In the genomic region with DNA sequence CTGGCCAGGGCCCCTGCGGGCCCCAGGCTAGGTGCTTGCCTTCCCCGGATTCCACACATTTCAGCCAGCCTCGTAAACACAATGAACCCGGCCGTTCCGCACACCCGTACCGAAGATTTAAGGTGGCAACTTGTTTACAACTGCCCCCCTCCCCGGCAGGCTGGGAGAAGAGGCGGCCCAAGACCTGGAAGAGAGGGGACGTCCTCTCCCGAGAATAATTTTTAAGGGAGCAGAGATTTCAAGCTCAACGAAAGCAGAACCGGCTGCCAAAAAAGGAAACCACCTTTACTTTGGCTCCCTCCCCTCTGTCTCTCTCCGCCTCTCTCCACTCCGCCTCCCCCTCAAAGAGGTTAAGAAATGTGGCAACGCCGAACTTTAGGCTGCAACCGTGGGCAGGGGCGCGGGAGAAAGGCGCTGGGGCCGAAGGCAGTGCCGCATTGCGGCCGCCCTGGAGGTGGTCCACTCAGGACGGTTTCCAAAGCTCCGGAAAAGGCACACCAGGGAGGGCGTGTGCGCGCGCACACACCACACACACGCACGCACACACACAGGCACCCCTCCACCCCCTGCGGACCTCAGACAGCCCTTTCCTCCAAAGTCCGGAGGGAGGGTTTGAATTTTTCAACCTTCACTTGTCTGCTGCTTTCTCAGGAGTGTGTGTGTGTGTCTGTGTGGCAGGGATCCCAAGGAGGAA, we compare ENCODE assay signal across 7 mouse cellular contexts. TPM values are rescaled to one million over a fixed set of nuclear protein-coding genes. Genes with fewer than 3 reads are reported as not detected.
A peak's percentile ranks its signal among the peaks of the same experiment; 100 is the strongest.
DNase-seq lines count a peak whose midpoint lies in the region; ATAC-seq and TF ChIP-seq lines count a peak whose summit lies in the region.

No protein-coding gene starts in this region.

- no peak for TF ChIP-seq POLR2A in spleen, adult 2 months (IDR thresholded peaks at IDR 0.05; ENCODE audit: low read depth, low read length)

- no peak for ATAC-seq in hindbrain, embryonic 15.5 days (ENCODE audit: low FRiP score, low read depth)
- ATAC-seq in limb, embryonic 11.5 days (ENCODE audit: insufficient number of reproducible peaks, low FRiP score, low TSS enrichment, low read depth) = no peak
- no peak for ATAC-seq in midbrain, embryonic 12.5 days (ENCODE audit: low FRiP score, low read depth)

- peak; percentile 94 for DNase-seq in adipocyte (ENCODE audit: low spot score)
- DNase-seq in cerebellum, postnatal 25 days = peak; percentile 83 to 85
- DNase-seq in gastrocnemius, adult 18-20 months (ENCODE audit: low spot score) = peak; percentile 66
- peak; percentile 77 for DNase-seq in limb, embryonic 11.5 days (ENCODE audit: low spot score)
- DNase-seq in spleen, adult 2 months (ENCODE audit: low read depth in 1 of 2, low spot score in 2 of 2) = peak; percentile 47 to 54

- no peak for TF ChIP-seq CTCF in spleen, adult 2 months (IDR thresholded peaks at IDR 0.05; ENCODE audit: extremely low read depth, insufficient read depth, insufficient read length, insufficient replicate concordance)

- H3K4me1 ChIP-seq in hindbrain, embryonic 15.5 days (replicated peaks) = peaks cover 50% of the 10 kb centered on the region
- H3K4me1 ChIP-seq in limb, embryonic 11.5 days (ENCODE audit: control insufficient read depth, insufficient read depth, low read length) = peaks cover 12% of the 10 kb centered on the region
- peaks cover 52% of the 10 kb centered on the region for H3K4me1 ChIP-seq in midbrain, embryonic 12.5 days
- H3K4me1 ChIP-seq in spleen, adult 2 months (ENCODE audit: control insufficient read depth, insufficient read depth, insufficient read length) = peaks cover 5% of the 10 kb centered on the region

- H3K27me3 ChIP-seq in hindbrain, embryonic 15.5 days = peaks cover 7% of the 10 kb centered on the region
- 0 out of 2 replicates have a peak, but pooled peaks cover 4% of the 10 kb centered on the region for H3K27me3 ChIP-seq in limb, embryonic 11.5 days (ENCODE audit: control insufficient read depth, insufficient read depth, low read length)
- H3K27me3 ChIP-seq in midbrain, embryonic 12.5 days = peaks cover 18% of the 10 kb centered on the region
- H3K27me3 ChIP-seq in spleen, adult 2 months (ENCODE audit: control insufficient read depth, insufficient read depth, low read length) = peaks cover 3% of the 10 kb centered on the region; the same call in 1 of the 2 replicates

- no peaks in the 10 kb centered on the region for H3K36me3 ChIP-seq in hindbrain, embryonic 15.5 days
- H3K36me3 ChIP-seq in limb, embryonic 11.5 days (ENCODE audit: control insufficient read depth, insufficient read depth, low read length) = no peaks in the 10 kb centered on the region; the same call in none of the 2 replicates
- no peaks in the 10 kb centered on the region for H3K36me3 ChIP-seq in midbrain, embryonic 12.5 days
- H3K36me3 ChIP-seq in spleen, adult 2 months (ENCODE audit: control insufficient read depth, insufficient read depth, low read length) = no peaks in the 10 kb centered on the region

- WGBS in hindbrain, embryonic 15.5 days = under 1% methylated on average over 35 of the region's 36 CpGs
- WGBS in limb, embryonic 11.5 days = under 1% methylated on average over 36 of the region's 36 CpGs
- 1% methylated on average over 35 of the region's 36 CpGs for WGBS in midbrain, embryonic 12.5 days
- under 1% methylated on average over 36 of the region's 36 CpGs for WGBS in spleen, adult 2 months

- H3K9ac ChIP-seq in hindbrain, embryonic 15.5 days = peak overlapping the region; percentile 79
- H3K9ac ChIP-seq in limb, embryonic 11.5 days (ENCODE audit: low read length) = peak overlapping the region; percentile 99
- peak overlapping the region; percentile 99 for H3K9ac ChIP-seq in midbrain, embryonic 12.5 days (replicated peaks)

- no peaks in the 10 kb centered on the region for H3K9me3 ChIP-seq in hindbrain, embryonic 15.5 days
- H3K9me3 ChIP-seq in limb, embryonic 11.5 days (ENCODE audit: control insufficient read depth, low read length) = no peaks in the 10 kb centered on the region
- no peaks in the 10 kb centered on the region for H3K9me3 ChIP-seq in midbrain, embryonic 12.5 days

- H3K4me2 ChIP-seq in hindbrain, embryonic 15.5 days = peak overlapping the region; percentile 94
- H3K4me2 ChIP-seq in limb, embryonic 11.5 days (ENCODE audit: low read depth, severe bottlenecking) = peak overlapping the region; percentile 93
- peak overlapping the region; percentile 86 for H3K4me2 ChIP-seq in midbrain, embryonic 12.5 days (replicated peaks)

- H3K4me3 ChIP-seq in hindbrain, embryonic 15.5 days = peak overlapping the region; percentile 70
- H3K4me3 ChIP-seq in limb, embryonic 11.5 days (ENCODE audit: low read depth, low read length) = peak overlapping the region; percentile 80
- peak overlapping the region; percentile 98 for H3K4me3 ChIP-seq in midbrain, embryonic 12.5 days
- peak overlapping the region; percentile 81 for H3K4me3 ChIP-seq in spleen, adult 2 months (ENCODE audit: extremely low read depth, insufficient read depth, insufficient read length)

- H3K27ac ChIP-seq in hindbrain, embryonic 15.5 days (replicated peaks) = peak overlapping the region; percentile 97
- peak overlapping the region; percentile 100 for H3K27ac ChIP-seq in limb, embryonic 11.5 days (replicated peaks; ENCODE audit: low read depth, low read length)
- peak overlapping the region; percentile 99 for H3K27ac ChIP-seq in midbrain, embryonic 12.5 days (replicated peaks)
- H3K27ac ChIP-seq in spleen, adult 2 months (ENCODE audit: insufficient read depth, low read length) = peak overlapping the region; percentile 83

RNA-seq across cellular contexts. Expression of gene Ptch1, which starts 8.6 kb away (rescaled TPM):
- 1 to 10 TPM; 5.7 to 8.5 TPM for total RNA-seq in gastrocnemius, adult 18-20 months (2021)
- 16.3 and 16.6 TPM in 2 replicates for polyA plus RNA-seq in hindbrain, embryonic 15.5 days (2015; fragmentation: Nextera tagmentation; extraction: Ambion mirVana)
- 25.6 and 27.4 TPM in 2 replicates for polyA plus RNA-seq in limb, embryonic 11.5 days (2014; fragmentation: Nextera tagmentation; extraction: Ambion mirVana)
- 18.6 and 24.5 TPM in 2 replicates for polyA plus RNA-seq in midbrain, embryonic 12.5 days (2016; fragmentation: Nextera tagmentation; extraction: Ambion mirVana)
- polyA plus RNA-seq in spleen, adult 2 months (2012; rRNA removed) = 8.2 and 12.6 TPM in 2 replicates
